Mouse (Mus musculus) E14TG2a.4 (cell line): ENCODE results near the gene Rin2.

Experiments
- H3K27me3 ChIP-seq: 2 replicates; pipeline ENCODE4 v1.6.1; 2014; ENCODE audit warnings: low read length, control low read depth; ENCODE audit not compliant: insufficient read depth
- H3K36me3 ChIP-seq: 2 replicates; pipeline ENCODE4 v1.6.1; 2014; ENCODE audit warnings: low read length, control low read depth; ENCODE audit not compliant: insufficient read depth
- H3K4me1 ChIP-seq: replicated peaks from 2 replicates; pipeline ENCODE4 v1.6.1; 2014; ENCODE audit warnings: low read depth, low read length, control low read depth
- H3K4me3 ChIP-seq: replicated peaks from 2 replicates; pipeline ENCODE4 v1.5.1; 2014; ENCODE audit warnings: mild to moderate bottlenecking, low read length
- H3K9me3 ChIP-seq: 2 replicates; pipeline ENCODE4 v1.6.1; 2014; ENCODE audit warnings: low read length, control low read depth
- CTCF ChIP-seq: conservative IDR thresholded peaks from 2 replicates; pipeline ENCODE4 v1.5.1; 2014; ENCODE audit warnings: low read length
- NANOG ChIP-seq: IDR thresholded peaks from 2 replicates; pipeline ENCODE4 v1.6.1; 2014; ENCODE audit warnings: borderline replicate concordance, low read length, mixed read lengths
- POU5F1 ChIP-seq: IDR thresholded peaks from 2 replicates; pipeline ENCODE4 v1.6.1; 2014; ENCODE audit warnings: low read length, borderline replicate concordance

Rin2 gene

DNA sequence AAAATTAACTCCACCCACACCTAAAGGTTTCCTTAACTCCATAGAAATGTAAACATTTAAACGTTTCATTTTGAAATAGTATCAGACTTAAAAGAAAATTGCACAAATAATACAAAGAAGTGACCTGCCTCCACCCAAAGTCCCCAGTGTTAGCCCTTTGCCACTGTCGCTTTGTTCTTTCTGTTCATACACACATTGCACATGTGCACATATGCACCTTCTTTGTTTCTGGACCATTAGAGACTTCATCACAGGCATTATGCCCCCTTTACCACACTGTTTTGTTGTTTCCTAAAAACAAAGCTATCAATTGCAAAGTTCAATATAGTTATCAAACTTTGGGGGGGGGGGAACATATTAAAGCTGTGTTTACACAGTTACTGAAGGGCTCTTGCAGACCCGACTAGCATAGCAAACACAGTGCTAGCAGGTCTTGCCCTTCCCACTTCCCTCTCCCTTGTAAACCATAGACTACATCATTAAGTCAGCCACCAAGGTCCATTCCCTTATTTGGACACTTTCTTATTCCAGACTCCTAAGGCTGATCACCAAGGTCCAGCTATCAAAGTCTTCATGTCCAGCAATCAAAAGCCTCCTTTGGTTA lies 200.0 kb downstream of the Rin2 start:
- TF ChIP-seq CTCF: no peak
- no peak for TF ChIP-seq NANOG
- no peak for TF ChIP-seq POU5F1
- no peak overlapping the region for H3K4me3 ChIP-seq
- H3K4me1 ChIP-seq: peaks cover 22% of the 10 kb centered on the region

DNA sequence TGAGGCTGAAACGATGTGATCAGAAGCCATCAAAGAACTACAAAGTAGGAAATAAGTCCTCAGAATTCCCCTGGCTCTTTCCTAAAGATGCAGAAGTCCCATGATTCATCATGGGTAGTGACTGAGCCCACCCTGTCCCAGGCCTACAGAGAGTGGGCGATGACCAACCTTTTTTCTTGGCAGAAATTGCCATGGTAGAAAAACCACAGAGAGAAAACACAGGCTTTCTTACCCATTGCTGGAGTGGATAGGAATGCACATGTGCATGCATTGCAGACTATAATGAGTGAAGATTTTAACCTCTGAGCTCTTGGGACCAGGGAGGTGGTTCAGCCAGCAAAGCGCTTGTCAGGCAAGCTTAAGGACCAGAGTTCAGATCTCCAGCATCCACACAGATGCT lies 202.2 kb downstream of the Rin2 start:
- Histone ChIP-seq H3K4me3 (no peak overlapping the region), H3K36me3 (no peaks in the 10 kb centered on the region), H3K27me3 (no peaks in the 10 kb centered on the region), H3K9me3 (peaks cover 9% of the 10 kb centered on the region), H3K4me1 (peaks cover 31% of the 10 kb centered on the region)
- no peak for TF ChIP-seq CTCF
- TF ChIP-seq POU5F1: no peak
- TF ChIP-seq NANOG: no peak

More for the DNA sequence above, 200.0 kb downstream of the Rin2 start:
- Histone ChIP-seq H3K9me3 (no peaks in the 10 kb centered on the region), H3K27me3 (no peaks in the 10 kb centered on the region), H3K36me3 (no peaks in the 10 kb centered on the region)

DNA sequence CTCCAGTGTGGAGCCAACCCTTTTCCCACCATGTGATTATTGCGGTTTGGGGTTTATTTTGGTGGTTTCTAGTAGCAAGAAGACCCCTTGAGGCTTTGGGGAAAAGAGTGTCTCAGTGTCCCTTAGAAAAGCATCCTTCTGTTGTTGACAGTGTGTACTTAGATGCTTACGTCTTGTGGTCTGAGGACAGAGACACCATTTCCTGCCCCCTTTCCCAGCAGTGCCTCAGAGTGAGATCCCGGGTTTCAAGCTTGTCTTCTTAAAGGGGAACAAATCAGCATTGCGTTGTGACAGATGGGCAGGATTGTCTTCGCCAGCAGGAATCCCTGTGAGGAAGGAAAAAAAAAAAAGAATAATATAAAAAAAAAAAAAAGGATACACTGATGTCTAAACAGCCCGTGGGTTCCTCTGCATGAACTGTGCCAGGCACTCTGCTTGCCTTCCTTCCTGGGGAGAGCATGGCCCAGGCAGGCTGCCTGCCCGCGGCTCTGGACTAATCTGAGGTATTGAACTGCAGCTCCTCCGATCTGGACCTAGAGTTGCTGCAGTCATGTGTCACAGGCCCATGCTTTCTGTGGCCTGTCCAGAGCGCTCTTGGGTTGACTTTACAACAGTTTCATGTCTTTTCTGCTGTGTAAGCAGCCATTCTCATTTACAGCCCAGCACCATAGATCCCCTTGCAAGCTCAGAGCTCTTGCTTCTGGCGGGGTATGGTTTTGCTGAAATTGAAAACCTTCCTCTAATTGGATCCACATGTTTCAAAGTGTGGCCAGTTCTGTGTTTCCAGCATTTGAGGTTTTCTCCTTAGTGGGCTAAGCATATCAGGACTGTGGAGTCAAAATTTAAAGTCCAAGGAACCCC lies 206.1 kb downstream of the Rin2 start:
- Histone ChIP-seq H3K27me3 (no peaks in the 10 kb centered on the region), H3K4me1 (peaks cover 45% of the 10 kb centered on the region), H3K9me3 (peaks cover 9% of the 10 kb centered on the region), H3K4me3 (no peak overlapping the region), H3K36me3 (no peaks in the 10 kb centered on the region)
- no peak for TF ChIP-seq POU5F1
- no peak for TF ChIP-seq NANOG
- TF ChIP-seq CTCF: no peak

DNA sequence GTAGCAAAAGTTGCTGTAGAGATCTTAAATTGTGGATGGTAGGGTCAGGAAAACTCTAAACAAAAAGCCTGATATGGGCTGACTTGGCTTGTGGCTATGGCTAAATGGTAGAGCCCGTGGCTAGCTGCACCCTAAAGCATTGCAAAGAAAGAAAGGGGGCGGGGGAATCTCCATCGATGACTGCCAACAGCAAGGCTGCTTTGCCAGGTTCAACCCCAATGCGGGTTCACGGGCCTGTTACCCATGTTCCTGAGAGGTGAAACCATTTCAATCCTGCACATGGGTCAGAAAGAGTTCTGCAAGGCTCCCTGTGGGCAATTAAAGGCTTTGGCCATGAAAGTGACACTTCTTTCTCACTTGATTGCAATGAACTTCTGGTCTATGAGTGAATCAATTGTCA lies 206.9 kb downstream of the Rin2 start:
- Histone ChIP-seq H3K4me1 (peaks cover 43% of the 10 kb centered on the region), H3K27me3 (no peaks in the 10 kb centered on the region), H3K9me3 (peaks cover 9% of the 10 kb centered on the region), H3K36me3 (no peaks in the 10 kb centered on the region), H3K4me3 (no peak overlapping the region)
- no peak for TF ChIP-seq POU5F1
- no peak for TF ChIP-seq CTCF
- no peak for TF ChIP-seq NANOG

DNA sequence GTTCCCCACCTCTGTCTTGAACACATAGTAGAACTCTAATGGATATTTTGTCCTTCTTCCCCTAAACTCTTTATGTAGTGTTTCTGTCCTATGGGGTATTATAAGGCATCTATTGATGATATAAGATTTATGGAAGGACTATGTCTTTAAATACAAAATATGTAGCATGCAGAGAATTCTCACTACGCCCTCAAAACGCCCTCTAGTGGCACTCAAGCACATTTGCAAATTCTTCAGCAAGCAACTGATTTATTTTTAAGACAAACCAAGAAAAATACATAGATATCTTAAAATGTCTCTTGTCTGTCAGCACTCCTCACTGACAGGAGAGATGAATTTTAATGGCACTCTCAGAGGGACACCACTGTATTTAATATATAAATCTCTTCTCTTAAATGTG lies 207.4 kb downstream of the Rin2 start:
- peaks cover 9% of the 10 kb centered on the region for H3K9me3 ChIP-seq
- H3K4me1 ChIP-seq: peaks cover 43% of the 10 kb centered on the region
- no peaks in the 10 kb centered on the region for H3K27me3 ChIP-seq
- no peak overlapping the region for H3K4me3 ChIP-seq
- TF ChIP-seq CTCF (peak; percentile 71), NANOG (no peak)
- no peaks in the 10 kb centered on the region for H3K36me3 ChIP-seq

DNA sequence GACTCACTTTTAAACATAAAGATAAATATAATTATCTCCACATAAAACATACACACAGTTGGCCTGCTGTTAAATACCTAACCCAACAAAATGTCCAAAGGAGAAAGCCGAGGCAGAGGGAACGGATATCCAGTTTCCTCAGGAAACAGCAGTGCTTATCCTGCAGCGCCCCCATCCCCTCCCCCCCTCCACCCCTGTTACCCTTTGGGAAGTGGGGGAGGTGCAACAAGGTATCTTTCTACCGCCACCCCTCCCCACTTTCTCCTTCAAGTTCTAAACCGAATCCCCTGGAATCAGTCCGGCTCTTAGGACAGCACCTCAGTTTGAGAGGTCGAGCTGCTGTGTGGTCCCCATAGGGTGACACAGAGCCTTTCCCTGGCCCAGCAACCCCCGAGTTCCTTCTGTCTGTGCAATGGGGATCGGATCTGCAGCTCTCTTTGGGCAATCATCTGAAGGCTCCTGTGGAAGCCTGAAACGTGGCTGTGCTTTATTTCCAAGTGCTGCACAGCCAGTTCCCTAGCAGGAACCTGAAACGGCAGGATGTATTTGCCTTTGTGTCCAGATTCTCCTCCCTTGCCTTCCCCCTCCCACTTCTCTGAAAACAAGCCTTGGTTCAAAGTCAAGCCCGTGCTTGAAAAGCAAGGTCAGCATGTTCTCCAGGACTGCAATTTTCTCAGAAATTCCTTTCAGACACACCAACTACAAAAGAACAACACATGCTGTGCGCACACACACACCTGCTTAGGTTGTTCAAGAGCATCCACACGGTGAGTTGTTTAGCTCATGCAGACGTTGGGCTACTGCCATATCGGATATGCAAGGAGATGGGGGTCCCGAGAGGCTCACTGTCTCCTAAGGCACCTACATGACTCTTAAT lies 209.3 kb downstream of the Rin2 start:
- Histone ChIP-seq H3K9me3 (peaks cover 9% of the 10 kb centered on the region), H3K4me1 (peaks cover 61% of the 10 kb centered on the region), H3K4me3 (peak overlapping the region; percentile 67), H3K27me3 (no peaks in the 10 kb centered on the region), H3K36me3 (no peaks in the 10 kb centered on the region)
- TF ChIP-seq CTCF (no peak), POU5F1 (no peak), NANOG (no peak)

DNA sequence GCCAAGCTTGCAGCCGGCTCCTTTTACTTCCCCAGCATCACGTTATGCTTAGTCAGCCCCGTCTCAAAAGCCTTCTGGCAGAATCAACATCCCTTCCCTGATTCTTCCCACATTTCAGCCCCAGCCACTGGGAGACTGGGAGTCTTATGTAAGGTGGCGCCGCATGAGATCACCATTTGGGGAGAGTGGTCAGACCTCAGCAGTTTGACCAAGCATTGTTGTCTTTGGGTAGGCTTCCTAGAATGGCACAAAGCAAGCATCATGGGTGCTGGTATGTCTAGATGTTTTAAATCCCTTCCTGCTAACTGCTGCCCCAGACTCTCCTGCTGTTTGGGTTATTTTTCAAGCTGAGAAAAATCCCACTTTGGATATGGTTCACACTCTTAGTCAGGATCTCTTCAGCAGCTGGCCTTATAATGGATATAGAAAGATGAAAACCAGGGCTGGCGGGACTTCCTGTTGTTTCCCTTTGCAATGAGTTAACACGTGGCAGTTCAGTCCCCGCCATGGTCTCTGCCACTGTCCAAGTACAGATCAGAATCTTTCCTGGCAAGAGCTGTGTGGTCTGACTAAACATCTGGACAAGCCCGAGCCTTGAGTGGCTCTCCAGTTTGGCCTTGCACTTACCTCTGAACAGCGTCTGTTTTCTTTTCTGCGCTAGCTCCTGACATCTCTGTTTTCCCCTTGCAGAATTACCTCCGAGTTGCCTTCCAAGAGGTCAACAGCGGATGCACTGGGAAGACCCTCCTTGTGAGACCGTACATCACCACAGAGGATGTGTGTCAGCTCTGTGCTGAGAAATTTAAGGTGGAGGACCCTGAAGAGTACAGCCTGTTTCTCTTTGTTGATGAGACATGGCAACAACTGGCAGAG lies 210.1 kb downstream of the Rin2 start:
- Histone ChIP-seq H3K36me3 (no peaks in the 10 kb centered on the region), H3K9me3 (peaks cover 7% of the 10 kb centered on the region), H3K27me3 (no peaks in the 10 kb centered on the region), H3K4me3 (peak overlapping the region; percentile 67), H3K4me1 (peaks cover 61% of the 10 kb centered on the region)
- TF ChIP-seq POU5F1 (no peak), CTCF (no peak), NANOG (no peak)
